Mouse (Mus musculus) left cerebral cortex, postnatal 14 days (tissue): ENCODE measurements at regions not wholly inside any gene's neighbourhood (a gene's known extent, or its start where the extent isn't known, plus 50 kb on each side); places are given as distances from the start of the nearest gene placed in this dataset.

Source experiments
- DNase-seq, 2 experiments: peaks; one replicate each; pipeline ENCODE4 v3.0.0; 2021 to 2022; ENCODE audit warnings: low spot score in 2 of 2, mixed read lengths in 1 of 2
- intact Hi-C: fragments of 180-260 bp; cut with DNase I; formaldehyde crosslinking; loops from one replicate; pipeline ENCODE4 v1.15.1; 2025

- DNase-seq, result no peak
- intact Hi-C loops, result no loop called here
Measured at GRCm38 (mm10) chr15:62734900-62735299, 1110.1 kb downstream of the Gsdmc2 start.

GRCm38 (mm10) chr15:62730524-62730923, 1114.5 kb downstream of the Gsdmc2 start:
- no peak for DNase-seq
- intact Hi-C loops, result no loop called here

GRCm38 (mm10) chr15:62714265-62714664, 1130.7 kb downstream of the Gsdmc2 start:
- intact Hi-C loops, result no loop called here
- no peak for DNase-seq

GRCm38 (mm10) chr15:62712543-62713131, 1132.3 kb downstream of the Gsdmc2 start:
- DNase-seq, result no peak
- intact Hi-C loops, result no loop called here

GRCm38 (mm10) chr15:62712060-62712542, 1132.9 kb downstream of the Gsdmc2 start:
- intact Hi-C loops, result no loop called here

DNA sequence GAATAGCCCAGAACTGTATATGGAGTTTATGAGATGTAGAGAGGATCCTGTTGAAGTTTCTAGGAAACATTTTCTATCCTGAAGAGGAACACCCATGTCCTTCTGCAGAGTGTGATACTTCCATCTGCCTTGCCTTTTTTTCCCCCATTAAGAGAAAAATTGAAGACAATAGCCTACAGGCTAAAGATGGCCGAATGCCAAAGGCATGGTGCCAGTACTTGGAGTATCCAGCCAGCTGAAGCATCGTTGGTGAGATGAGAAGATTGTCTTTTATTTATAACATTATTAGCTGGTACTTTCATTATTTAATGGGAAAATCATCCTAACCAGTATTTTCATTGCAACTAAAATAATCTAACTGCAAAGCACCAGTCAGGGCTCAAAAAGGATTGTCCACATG, 1135.4 kb downstream of the Gsdmc2 start:
- intact Hi-C loops, result no loop called here
- DNase-seq, result peak in 1 of 2 experiments; percentile 12

More at GRCm38 (mm10) chr15:62712060-62712542, 1132.9 kb downstream of the Gsdmc2 start:
- no peak for DNase-seq

DNA sequence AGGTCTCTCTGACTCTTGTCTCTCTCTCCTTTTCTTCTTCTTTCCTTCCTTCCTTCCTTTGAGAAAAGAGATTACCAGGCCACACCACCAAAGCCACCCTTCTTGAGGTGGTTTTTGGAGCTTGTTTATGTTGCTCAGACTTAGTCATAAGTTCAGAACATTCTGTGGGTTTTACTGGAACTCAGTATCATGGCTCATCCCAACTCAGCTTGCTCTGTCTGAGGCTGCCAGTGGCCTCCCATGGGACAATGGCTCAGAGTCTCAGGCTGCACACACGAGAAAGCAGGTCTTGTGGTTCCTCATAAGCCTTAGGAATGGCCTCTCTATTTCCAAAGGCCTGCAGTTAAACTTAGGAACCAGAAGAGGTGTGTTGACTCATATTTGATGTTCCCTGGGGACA, 1146.4 kb downstream of the Gsdmc2 start:
- DNase-seq, result no peak
- intact Hi-C loops, result no loop called here

DNA sequence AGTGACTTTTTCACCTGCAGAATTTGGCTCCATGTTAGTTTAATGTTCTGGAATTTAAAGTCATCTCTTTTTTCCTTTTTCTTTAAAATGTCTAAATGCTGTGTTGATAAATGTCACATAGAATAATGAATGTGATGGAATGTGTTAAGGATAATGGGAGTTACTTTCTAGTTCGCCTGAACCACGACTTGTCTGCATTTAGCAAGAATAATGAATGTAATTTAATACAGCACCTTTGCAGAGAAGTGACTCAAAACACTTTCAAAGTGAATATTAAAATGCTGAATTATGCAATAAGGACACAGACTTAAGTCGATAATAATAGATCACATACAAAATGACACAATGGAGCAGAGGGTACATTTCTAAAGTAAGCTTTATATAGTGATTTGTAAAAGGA, 1150.2 kb downstream of the Gsdmc2 start:
- intact Hi-C loops, result no loop called here
- DNase-seq, result no peak

GRCm38 (mm10) chr15:62693671-62694070, 1151.3 kb downstream of the Gsdmc2 start:
- intact Hi-C loops, result no loop called here

DNA sequence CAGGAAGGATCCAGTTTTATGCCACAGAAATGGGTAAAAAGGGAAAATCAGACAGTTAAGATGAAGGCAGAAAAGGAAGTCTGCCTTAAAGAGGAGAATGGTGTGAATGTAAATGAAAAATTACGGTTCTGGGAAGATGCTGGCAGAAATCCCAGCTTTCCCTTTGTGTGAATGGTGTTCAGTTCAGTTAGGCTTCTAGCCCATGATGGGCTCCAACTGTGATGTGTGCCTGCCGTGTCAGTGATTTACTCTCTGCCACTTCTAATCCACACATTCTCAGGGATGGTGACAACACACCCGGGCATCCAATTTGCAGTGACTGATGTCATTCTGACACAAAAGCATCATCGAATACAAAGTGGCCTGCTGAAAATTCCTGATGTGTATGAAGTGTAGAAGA, 1171.6 kb downstream of the Gsdmc2 start:
- intact Hi-C loops, result no loop called here
- DNase-seq, result peak; percentile 18 to 30

More at GRCm38 (mm10) chr15:62693671-62694070, 1151.3 kb downstream of the Gsdmc2 start:
- DNase-seq, result no peak

DNA sequence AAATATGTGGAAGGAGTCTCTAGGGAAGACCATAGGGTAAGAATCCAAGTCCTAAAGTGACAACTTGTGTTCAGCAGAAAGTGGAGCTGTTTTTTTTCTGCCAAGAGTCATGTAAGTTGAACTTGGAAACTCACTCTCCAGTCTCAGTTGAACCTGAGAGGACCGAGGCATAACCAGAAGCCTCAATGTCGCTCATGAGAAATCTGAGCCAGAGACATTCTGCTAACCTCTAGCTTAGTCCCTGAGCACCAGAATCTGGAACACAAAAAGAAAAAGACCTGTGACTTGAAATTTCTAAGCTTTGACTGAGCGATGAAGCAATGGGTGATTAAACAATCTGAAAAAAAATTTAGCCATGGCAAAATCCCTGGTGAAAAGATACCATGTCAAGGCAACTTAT, 1175.0 kb downstream of the Gsdmc2 start:
- DNase-seq, result no peak
- intact Hi-C loops, result no loop called here

- intact Hi-C loops, result no loop called here
- DNase-seq, result no peak
Measured at GRCm38 (mm10) chr15:62659096-62659495, 1185.9 kb downstream of the Gsdmc2 start.

DNA sequence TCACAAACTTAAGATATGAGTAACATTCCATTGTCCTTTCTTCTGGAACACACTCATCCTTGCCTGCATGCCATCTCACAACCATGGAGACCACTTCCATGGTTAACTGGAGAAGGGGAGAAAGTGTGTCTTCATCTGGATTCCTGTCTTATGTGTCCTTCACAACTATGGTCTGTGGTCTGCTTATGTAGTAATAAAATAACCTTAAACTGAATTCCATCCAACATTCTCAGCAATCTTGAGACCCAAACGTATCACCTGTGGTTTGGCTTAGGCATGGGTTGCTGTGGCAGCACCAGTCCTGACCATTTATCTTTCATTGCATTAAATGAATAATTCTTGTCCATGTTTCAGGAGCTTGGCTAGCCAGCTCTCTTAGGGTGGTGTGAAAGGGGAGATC, 1186.3 kb downstream of the Gsdmc2 start:
- intact Hi-C loops, result no loop called here
- DNase-seq, result no peak

DNA sequence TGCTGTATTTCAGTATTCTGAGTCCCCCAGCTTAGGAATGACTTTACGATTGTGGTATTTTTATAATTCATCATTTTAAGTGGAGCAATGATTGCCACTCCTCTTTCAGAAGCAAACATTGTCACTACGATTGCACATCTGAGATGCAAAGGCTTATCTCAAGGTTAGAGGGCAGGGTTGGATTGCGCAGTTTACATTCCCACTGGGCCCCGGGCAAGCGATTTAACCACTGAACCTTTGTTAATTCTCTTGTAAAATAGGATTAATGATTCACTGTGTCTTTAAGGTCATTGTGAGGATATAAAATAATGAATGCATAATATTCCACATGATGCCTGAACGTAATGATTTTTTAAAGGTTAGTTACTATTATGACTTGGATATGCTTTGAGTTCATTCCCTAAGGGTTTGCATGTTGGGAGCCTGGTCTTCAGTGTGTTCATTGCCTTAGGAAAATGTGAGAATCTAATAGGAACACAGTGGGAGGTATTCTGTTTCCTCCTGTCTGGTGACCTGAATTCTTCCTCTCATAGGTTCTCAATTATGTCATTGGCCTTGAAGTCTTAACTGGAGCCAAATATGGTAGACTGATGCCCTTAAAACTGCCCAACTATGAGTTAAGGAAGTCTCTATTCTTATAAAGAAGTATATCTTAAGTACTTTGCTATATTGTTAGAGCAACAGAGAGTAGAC, 1198.4 kb downstream of the Gsdmc2 start:
- intact Hi-C loops, result no loop called here
- no peak for DNase-seq

GRCm38 (mm10) chr15:62644744-62645143, 1200.2 kb downstream of the Gsdmc2 start:
- no peak for DNase-seq
- intact Hi-C loops, result no loop called here

DNA sequence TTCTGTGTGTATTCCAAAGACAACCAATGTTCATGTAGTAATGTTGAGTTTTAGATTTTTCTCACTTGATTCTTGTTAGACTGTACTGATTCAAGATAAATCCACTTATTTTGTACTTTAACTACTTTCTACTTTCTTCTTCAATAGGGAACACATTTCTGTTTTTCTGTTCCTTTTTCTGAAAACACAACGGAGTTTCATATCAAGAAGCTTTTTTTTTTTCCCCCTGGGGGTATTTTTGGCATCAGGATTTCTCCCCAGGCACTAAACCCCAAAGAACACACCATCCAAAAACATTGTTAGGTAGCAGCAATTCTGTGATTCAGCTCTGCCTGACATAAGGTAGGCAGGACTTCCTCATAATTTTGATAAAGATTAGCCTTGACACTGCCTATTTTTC, 1200.7 kb downstream of the Gsdmc2 start:
- intact Hi-C loops, result no loop called here

DNA sequence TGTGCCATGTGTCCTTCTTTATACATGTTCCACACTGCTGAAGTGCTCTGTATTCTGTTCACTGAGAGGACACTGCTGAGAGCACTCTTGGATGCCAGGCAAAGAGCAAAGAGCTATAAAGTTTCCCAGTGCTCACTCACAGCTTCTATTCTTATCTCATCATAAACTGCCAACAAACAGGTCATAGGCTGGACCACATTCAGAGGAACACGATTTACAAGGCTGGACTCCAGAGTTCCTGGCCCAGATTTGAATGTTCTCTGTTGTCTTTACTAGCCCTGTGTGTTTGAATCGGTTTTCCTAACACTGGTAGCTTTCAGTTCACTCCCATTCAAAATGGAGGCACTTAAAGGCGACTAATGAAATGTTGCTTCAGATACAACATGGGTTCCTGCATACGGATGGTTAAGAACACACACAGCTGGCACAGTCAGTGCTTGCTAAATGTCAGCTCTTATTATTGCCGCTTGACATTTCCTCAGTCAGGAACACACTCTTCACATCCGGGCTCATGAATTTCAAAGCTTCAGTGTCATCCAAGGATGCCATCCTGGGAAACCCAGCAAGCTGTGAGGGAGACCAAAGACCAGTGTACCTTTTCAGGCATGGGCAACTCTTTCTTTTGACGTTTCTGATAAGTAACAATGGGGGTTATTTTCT, 1203.8 kb downstream of the Gsdmc2 start:
- no peak for DNase-seq

More for the DNA sequence above, 1200.7 kb downstream of the Gsdmc2 start:
- DNase-seq, result no peak

DNA sequence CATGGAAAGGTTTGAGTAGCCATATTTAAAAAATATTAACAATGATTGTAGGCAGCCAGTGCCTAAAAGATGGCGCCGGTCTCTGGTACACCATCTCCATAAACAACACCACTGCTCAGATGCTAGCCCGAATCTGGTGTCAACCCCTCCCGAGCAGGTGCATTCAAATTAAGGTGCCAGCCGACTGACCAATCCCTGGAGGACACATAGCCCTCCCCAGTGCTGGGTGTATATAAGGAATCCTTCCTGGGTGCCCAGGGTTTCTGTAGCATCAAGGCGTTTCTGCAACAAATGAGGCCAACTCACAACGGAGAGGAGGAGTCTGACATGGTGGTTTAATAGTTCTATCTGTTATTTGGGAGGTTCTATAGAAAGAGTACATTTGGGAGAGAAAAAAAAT, 1219.6 kb downstream of the Gsdmc2 start:
- intact Hi-C loops, result no loop called here
- DNase-seq, result no peak

More for the DNA sequence above, 1203.8 kb downstream of the Gsdmc2 start:
- intact Hi-C loops, result no loop called here

DNA sequence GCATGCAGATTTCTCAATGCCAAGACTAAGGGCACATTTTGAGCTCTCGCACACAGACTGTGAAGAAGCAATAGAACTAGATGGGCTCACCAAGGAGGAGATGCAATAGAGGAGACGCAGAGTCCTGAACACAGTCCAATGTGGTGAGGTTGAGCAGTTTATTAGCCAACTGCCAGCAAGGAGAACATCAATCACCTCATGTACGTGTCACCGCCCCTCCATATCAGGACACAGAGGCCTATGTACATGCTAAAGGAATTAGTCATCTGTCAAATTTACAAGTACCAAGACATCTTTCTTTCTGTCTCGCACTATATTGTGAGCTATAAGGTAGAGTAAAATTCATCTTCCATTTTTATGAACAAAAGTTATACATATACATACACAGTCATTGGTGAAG, 1228.9 kb downstream of the Gsdmc2 start:
- intact Hi-C loops, result no loop called here
- no peak for DNase-seq

GRCm38 (mm10) chr15:62596735-62597134, 1248.2 kb downstream of the Gsdmc2 start:
- no peak for DNase-seq
- intact Hi-C loops, result no loop called here

GRCm38 (mm10) chr15:62588580-62588979, 1256.4 kb downstream of the Gsdmc2 start:
- intact Hi-C loops, result no loop called here
- no peak for DNase-seq
